Mouse (Mus musculus) liver, postnatal 0 days (tissue): Measurements from ENCODE around the gene Spaca4.

ENCODE experiments used
- CTCF ChIP-seq: sonication (generic); IDR thresholded peaks from 2 replicates; pipeline ENCODE4 v1.5.1; 2016; ENCODE audit warnings: antibody characterized with exemption, low read depth
- EP300 ChIP-seq: IDR thresholded peaks from 2 replicates; pipeline ENCODE4 v1.6.1; 2016; ENCODE audit warnings: antibody characterized with exemption, low read depth, mild to moderate bottlenecking

DNA sequence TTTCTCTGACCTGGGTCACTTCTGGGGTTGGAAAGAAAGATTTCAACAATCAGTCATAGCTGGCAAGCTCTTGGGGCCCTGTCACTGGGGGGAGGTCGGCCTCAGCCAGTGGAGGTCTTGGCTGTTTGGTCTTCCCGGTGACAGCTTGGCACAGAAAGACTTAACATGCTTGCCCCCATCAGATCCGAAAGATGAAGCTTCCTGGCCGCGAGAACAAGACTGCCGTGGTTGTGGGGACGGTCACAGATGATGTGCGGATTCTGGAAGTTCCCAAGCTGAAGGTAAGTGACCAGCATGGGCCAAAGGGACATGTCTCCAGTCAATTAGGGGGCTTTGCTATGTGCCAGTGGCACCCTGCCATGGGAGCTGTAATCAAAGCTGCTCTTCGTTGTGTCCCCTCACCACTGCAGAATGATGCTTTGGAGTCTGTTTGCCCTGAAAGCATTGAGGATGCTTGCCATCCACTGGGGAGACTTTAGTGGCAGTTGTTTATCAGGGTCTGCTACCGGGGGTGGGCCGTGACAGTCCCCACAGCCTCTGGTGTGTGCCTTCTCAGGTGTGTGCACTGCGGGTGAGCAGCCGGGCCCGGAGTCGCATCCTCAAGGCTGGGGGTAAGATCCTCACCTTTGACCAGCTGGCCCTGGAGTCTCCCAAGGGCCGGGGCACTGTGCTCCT lies 5.7 kb downstream of the Spaca4 start:
- TF ChIP-seq CTCF = no peak
- TF ChIP-seq EP300 = no peak
